Mouse (Mus musculus): Measurements from ENCODE around the gene Ly6g6e. TPM values are rescaled to one million over a fixed set of nuclear protein-coding genes. Genes with fewer than 3 reads are reported as not detected.

The Ly6g6e gene
- not detected in 2 replicates for polyA plus RNA-seq (2012; ENCODE audit: low replicate concordance)

DNA sequence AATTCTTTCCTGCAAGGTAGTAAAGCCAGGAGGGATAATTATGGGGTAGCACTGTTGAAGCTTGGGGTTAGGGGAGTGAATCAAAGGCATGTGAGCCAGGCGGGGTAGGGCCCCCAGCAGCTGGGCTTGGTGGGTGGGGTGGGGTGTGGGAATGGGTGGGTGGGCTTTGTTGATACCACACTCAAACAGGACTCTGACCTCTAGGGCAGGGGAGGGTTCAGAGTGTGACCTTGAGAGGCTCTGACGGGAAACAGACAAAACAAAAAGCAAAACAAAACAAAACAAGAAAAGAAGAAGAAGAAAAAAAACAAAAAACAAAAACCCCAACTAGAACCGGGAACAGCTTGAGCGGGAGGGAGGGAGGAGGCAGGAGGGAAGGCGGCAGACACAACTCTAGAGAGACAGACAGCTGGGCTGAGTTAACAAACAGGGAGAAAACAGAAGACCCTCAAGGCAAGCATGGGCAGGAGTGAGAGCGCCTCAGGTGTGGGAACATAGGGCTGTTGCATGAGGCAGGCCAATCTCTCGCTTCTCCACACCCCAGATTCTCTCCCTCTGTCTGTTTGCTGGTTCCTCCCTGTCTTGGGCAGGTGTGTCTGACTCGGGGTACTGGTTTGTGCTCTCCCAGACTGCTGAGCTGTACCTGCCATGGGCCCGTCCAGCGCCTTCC, at the start of gene Ly6g6e:
Ly6g6e (plus strand) TSS at position 396 of the 670 bp plus-strand sequence.

DNA sequence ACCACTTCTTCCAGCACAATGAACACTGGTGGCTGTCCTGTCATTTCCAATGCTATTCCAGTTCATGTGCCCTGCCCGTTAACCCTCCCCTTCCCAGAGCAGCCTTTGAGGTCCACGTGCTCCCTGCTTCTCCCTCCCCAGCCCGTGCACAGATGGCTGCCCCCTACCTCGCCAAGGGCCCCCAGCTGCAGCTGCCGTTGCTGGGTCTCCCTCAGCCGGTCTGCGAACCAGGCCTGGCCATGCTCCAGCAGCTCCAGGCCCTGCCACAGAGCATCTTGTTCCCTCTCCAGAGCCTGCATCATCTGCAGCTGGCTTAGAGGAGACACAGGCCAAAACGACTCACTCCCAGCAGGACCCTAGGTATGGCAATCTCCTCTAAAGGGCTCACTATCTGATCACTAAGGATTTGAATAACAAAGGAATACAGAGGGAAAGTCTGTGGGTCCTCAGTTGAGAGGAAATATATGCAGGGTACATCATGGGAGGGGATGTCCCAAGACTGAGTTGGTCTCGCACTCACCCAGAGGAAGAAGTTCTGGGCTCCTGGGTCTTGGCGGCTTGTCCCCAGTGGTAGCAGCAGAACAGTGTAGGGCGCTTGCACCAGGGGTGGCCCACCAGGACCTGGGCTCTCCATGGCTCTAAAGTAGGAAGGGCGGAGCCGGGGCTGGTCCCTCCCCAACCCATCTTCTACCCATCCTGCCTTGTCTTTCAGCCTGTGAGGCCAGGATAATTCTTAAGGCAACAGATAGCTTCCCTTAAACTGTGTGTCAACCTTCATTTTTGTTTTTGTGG, 49.2 kb upstream of the Ly6g6e start, which contains the start of gene Sapcd1:
Sapcd1 (minus strand) TSS at position 740 of the 792 bp plus-strand sequence.

DNA sequence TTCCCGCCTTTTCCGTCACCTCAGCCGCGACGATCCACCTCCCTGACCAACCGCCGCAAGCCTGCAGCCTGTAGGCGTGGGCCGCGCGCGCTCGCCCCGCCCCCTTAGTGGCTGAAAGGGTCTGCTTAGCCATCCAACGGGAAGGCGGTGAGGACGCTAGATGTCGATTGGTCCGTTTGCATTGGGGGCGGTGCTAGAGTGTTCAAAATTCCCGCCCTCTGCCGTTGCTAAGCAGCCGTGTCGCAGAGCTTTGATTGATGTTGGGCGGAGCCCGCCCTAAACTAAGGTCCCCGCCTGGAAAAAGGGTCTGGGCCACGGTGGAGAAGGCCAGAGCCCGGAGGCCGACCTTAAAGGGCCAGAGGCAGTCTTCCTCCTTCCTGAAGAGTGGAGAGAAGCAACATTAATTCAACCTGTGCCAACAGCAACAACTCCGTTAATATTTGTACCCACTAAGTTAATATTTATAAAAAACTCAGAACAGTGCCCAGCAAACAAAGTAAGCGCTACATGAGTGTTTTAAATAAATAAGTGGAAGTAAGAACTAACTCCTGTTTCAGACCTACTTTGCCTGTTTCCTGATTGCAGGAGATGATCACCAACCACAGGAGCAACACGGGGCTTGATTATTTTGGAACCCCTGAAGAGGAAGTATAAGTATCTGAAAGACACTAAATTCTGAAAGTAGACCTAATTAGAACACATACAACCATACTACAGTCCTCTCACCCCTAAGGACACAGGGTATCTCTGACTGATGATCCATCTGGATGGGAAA, 29.8 kb upstream of the Ly6g6e start, which contains the start of gene Msh5:
Msh5 (minus strand) TSS at position 65 of the 775 bp plus-strand sequence.

DNA sequence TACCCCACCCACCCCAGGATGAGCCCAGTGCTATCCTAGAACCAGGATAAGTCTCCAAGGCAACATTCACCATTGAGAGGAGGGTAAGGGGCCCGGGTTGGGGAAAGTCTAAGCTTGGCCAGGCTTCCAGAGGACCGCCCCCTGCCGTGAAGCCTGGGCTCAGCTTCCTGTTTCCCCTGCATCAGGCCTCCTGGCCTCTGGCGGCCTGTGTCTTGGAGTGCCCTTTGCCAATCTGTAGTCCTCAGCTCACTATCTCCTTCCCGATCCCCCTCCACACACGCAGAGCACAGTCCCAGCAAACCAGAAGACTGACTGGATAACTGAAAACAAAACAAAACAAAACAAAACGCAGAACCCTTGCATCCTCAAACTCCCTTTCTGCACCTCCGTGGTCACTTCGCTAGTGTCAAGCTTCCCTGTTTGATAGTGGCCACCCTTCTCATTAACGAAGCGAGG, 27.1 kb upstream of the Ly6g6e start, which contains the start of gene Clic1:
Clic1 (plus strand) TSS at position 406 of the 456 bp plus-strand sequence.

DNA sequence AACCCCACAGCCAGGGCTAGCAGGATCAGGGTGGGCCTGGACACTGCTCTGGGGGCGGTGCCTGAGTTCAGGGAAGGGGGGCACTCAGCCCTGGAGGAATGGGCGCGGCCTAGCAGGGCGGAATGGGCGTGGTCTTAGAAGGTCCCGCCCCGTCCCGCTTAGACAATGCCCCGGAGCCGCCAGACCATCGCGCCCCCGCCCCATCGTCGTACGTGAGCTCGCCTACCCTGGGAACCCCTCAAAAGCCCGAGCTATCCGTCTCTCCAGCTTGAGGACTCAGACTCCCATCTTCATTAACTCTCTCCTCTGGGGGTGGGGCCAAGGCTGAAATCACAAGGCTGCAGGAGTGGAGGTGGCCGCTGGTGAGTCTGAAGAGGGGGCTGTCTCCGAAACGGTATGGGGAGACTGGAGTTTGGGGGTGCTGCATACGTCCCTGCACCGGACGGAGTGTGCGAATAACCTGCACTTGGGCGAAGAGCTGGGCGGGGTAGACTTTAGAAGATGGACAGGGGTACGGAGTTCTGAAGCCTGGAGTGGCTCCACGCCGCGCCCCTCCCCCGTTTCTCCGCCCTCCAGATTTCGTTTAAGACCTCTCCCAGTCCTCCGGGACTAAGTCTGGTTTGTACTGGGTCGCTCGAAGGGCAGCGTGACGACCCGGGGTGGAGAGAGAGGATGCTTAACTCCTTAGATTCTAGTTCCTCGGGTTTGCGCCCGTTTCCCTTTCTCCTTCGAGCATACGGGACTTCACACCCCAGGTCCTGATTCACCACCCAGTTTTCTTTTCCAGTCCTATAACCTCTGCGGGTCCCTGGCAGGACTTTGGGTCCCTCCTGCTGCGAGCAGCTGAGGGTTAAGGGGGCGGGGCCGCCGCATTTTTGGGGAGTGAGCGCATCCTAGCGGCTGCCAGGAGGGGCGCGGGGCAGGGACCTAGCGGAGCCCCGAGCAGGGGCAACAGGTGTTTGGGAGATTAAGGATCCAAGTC, 17.5 kb upstream of the Ly6g6e start, which contains the start of gene Ddah2:
Ddah2 (plus strand) TSS at position 125 of the 982 bp plus-strand sequence.

DNA sequence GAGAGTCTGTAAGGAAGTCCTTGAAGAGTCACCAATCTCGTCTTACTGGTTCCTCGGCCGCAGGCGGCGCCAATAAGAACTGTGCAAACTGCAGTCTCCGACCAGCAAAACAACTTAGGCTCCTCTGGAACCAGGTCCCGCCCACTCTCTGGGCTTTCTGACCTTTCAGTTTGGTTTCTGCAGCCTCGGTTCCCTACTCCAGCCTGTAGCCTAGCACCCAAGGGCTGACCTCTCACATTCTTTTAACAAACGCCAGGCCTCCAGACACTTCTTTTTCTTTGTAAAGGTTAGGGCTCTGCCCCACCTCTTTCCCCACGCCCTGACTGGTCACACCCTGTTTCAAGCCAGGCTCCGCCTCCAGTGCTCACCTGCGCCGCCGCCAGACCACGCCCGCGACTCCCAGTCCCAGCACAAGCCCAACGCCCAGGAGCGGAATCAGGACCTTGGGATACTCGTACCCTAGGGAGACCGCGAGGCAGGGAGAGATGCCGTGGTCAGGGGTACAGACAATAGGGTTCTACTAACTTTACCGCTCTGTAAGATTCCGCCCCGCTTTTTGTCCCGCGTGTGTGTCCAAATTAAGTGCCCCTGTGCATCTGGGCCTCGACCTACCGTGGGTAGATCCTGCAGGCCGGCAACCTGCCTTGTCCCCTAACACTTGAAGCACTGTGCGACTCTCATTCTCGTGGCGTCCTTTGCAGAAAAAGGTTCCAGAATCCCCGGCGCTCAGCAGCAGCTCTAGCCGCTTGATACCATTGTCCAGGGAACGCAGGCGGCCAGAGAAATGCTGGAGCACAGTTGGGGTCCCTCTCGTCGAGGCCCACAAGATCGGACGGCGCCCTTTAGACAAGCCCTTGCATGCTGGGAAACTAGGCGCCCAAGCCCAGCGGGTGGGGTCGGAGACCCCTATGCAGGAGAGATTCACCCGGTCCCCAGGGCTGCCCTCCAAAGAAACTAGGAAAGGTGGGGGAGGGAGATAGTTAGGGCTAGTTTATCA, 11.5 kb upstream of the Ly6g6e start, which contains the start of gene Ly6g6c:
Ly6g6c (plus strand) TSS at position 438 of the 997 bp plus-strand sequence.

DNA sequence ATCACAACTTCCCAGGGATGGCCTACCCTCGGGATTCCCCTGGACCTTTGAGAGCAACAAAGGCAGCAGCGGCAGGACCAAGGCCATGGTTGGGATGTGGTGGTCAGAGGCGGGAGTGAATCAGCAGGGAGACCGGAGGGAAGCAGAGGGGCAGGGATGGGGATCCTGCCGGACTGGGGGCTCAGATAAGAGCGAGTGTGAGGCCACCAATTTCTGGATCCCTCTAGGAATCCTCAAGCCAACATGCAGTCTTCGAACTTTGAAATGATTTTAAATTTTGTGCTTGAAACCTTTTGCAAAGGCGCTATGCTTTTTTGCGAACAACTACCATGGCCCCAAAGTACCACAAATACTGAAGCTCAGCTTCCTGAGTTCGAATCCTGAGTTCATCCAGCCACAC, 10.6 kb upstream of the Ly6g6e start, which contains the start of gene Mpig6b:
Mpig6b (minus strand) TSS at position 101 of the 400 bp plus-strand sequence.

DNA sequence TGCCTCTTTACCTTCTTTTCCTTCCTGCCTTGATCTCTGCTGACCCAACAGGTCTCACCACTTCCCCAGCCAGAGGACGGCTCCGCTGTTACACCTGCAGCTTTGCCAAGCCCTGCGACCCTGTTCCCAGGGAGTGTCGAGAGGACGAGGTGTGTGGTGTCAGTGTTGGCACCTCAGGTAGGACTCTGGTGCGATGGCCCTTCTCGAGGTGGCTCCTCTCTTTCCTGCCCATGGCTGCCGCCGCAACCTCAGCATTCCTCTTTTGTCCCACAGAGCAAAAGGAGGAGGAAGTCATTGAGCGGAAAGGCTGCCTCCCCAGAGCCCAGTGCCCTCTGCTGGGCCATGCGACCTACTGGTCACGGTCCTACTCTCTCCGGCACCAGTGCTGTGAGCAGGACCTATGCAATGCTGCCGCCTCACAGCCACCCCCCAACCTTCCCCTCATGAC, 1.1 kb downstream of the Ly6g6e start, which contains the start of gene Ly6g6d:
Ly6g6d (minus strand) TSS at position 280 of the 448 bp plus-strand sequence.

DNA sequence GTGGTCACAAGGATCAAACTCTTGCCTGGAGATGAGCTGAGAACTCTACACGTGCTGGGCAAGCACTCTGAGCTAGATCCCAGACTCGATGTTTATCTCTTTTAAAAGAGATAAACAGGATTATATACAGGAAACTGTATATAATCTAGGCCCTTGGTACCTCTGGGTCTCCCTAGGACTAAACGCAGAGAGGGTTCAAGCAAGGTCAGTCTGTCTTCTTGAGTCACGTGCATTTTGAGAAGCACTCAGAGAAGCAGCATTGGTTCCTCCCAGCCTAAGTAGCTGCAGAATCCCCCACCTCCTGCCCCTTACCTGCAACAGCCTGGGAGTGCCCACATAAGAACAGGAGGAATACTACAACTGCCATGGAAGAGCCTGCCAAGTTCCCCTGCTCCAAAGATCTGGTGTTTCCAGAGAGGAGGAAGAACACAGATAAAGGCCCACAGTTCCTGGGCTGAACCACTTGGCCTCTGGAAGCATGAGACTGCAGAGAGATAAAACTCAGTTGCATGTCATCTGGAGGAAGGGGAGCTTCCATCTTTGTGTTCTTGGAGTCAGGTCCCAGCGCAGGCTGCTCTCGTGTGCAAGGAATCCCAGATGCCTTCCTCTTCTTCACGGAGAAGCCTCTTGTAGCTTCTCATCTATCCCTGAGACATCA, 8.6 kb downstream of the Ly6g6e start, which contains the start of gene Ly6g6f:
Ly6g6f (minus strand) TSS at position 403 of the 658 bp plus-strand sequence.

DNA sequence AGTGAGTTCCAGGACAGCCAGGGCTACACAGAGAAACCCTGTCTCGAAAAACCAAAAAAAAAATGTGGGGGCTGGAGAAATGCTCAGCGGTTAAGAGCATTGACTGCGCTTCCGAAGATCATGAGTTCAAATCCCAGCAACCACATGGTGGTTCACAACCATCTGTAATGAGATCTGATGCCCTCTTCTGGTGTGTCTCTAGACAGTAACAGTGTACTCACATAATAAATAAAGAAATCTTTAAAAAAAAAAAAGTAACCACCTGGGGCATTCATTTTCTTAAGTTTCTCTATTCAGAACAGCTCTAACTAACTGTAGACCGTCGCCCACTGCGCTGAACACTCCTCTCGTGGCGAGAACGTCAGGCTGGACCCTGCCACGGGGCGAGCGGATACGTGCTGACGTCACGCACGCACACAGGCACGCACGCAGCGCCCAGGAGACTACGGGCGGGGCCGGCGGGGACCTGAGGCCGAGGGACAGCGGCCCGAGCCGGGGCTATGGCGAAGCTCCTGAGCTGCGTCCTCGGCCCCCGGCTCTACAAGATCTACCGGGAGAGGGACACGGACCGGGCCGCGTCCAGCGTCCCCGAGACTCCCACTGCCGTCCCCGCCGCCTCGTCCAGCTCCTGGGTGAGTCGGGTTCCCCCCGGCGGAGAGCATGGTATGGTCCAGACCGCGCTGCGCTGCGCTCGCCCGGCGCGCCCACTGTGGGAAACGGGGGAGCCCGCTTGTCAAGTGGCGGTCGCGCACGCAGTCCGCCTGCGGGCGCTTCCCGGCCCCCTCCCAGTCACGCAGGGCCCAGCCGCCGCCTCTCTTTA, 12.3 kb downstream of the Ly6g6e start, which contains the start of gene Abhd16a:
Abhd16a (plus strand) TSS at position 439 of the 820 bp plus-strand sequence.

DNA sequence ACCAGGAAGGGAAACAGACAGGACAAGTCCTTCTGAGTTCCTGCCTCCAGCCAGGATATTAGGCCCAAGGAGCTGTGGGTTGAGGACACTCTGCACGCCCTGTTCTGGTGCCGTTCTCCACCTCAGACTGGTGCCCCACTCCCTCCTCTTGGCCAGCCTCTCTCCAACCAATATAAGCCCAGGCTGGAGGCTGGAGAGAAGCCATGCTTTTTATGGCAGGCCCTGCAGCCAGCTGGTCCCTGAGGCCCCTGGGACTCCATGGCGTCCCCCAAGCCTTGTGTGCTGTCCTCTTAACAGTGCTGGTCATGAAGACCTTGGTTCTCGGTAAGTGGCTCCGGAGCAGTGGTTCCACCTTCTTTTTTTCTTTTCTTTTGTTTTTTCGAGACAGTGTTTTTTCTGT, 31.4 kb downstream of the Ly6g6e start, which contains the start of gene Ly6g5c:
Ly6g5c (plus strand) TSS at position 183 of the 400 bp plus-strand sequence.

DNA sequence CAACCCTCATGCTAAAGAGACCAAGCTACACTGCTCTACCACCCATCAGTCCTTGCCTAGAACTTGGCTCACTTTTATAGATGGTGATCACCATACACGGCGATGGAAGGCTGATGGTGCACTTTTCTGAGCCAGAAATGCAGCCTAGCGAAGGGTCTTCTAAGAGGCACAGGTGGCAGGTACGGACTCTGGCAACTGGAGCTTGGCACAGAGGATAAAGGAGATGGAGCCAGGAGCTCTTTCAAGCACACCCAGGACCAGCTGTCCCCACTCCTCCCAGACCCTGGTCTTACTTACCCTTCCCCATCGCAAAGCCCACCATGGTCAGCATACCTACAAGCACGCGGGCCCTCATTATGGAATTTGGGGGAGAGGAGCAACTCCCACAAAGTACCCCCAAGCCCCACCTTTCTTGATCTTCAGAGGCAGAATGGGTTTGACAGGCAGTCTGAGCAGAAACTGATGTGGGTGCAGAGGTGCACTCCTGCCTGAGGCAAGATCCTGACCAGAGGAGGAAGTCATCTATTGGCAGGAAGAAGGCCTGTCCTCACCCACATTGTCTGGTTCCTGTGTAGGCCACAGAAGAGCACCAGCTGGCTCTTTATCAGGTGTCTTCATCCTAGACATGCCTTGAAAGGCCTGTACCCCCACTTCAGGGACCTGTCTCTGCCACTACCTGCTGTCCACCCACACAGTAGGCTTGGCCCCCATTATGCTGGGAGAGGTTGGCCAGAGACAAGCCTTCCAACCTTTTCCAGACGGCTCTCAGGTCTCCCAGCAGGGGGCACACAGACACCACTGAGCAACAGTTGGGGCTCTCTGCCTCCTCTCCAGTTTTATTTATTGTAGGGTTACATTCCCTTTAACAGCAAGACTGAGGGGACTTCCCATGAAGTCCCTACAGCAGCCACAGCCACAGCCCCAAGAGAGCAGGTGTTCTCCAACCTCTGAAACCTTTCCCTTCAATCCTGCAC, 38.6 kb downstream of the Ly6g6e start, which contains the start of gene Ly6g5b:
Ly6g5b (minus strand) TSS at position 383 of the 974 bp plus-strand sequence.

DNA sequence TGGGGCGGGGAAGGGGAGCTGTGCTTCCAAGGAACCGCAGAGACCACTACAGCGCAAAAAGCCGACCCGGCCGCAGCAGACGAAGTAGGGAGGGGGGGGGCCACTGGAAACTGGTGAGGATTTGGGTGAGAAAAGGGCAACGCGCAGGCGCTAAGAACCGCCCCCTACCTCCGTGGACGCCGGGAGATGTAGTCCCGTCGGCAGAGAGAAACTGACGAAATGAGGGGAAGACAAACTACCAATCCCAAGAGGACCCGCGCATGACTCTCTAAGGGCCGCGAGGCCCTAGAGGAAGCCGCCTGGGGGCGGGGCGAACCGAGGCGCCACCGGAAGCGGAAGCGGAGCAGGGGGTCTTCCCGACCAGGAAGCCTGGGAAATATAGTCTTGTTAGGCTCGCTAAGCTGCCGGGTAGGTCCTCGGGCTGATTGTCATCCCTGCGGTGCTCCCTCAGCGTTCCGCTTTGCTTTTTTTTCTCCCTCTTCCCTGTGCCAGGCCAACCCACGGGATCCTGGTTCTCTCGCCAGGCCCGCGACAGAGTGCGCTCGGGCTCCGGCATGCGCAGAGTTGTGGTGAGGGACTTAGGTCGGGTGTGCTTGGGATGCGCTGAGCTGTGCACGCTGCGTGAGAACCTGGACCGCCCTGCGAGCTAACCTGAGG, 44.6 kb downstream of the Ly6g6e start, which contains the start of gene Gpank1:
Gpank1 (plus strand) TSS at position 313 of the 657 bp plus-strand sequence.

DNA sequence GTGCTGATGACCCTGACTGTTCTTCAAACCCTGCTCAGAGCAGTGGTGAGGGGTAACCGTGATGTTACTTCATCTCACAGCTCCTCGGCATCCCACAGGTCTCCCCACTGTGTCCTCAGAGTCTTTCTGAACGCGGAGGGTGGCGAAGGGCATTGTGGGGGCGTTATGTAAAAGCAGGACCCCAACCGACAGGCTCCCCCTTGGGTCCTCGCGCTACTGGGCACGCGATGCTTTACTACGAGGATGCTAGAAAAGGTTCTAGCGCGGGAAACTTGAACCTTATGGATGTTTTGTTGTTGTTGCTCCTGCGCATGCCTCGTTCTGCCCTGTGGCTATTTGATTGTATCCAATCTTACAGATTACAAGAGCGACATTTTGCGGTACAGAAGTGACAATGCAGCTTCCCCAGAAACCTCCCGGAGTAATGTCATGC, 45.2 kb downstream of the Ly6g6e start, which contains the start of gene Csnk2b:
Csnk2b (minus strand) TSS at position 183 of the 433 bp plus-strand sequence.

DNA sequence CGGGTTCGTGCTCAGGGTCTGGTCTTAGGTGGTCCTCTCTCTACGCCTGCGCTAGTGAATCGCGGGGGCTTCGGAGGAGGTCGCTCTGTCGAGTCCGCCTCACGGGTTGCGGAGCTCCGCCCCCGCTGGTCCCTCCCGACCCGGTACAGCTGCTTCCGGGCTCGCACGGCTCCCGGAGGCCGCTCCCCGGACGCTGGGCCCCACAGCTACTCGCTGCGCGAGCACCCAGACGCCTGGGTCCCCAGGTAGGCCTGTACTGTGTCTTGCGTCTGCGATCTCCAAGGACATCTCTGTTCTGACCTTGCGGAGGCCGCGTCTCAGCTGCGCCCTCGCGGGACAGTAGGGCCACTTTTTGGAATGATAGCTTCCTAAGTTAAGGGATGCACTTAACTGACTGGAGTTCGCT, 49.5 kb downstream of the Ly6g6e start, which contains the start of gene D17H6S53E:
D17H6S53E (plus strand) TSS at position 168 of the 406 bp plus-strand sequence.

Data from hematopoietic multipotent progenitor cell, adult 10-12 weeks (in vitro differentiated cells).